Mouse (Mus musculus) urinary bladder, adult 18-20 months (tissue): ENCODE measurements around the gene Slc9c1.

Source experiments
- DNase-seq, 2 experiments: peaks; one replicate each; pipeline ENCODE4 v3.0.0; 2022; ENCODE audit warnings: low spot score in 2 of 2, mixed read lengths in 2 of 2

Slc9c1 gene

GRCm38 (mm10) chr16:45625342-45625741 is 90.2 kb downstream of the Slc9c1 start:
- no peak for DNase-seq

- DNase-seq, result no peak
These were observed 94.5 kb downstream of the Slc9c1 start for GRCm38 (mm10) chr16:45629497-45630105.

- no peak for DNase-seq
These were observed 95.3 kb downstream of the Slc9c1 start for GRCm38 (mm10) chr16:45630347-45630960.

- no peak for DNase-seq
These were observed 97.3 kb downstream of the Slc9c1 start for GRCm38 (mm10) chr16:45632420-45632819.

GRCm38 (mm10) chr16:45635826-45636225 is 100.7 kb downstream of the Slc9c1 start:
- no peak for DNase-seq

GRCm38 (mm10) chr16:45640070-45640762 is 105.1 kb downstream of the Slc9c1 start:
- no peak for DNase-seq

GRCm38 (mm10) chr16:45641301-45641700 is 106.2 kb downstream of the Slc9c1 start:
- no peak for DNase-seq

GRCm38 (mm10) chr16:45643944-45644343 is 108.8 kb downstream of the Slc9c1 start:
- no peak for DNase-seq

GRCm38 (mm10) chr16:45644380-45644779 is 109.3 kb downstream of the Slc9c1 start:
- DNase-seq, result no peak

- no peak for DNase-seq
These were observed 116.4 kb downstream of the Slc9c1 start for GRCm38 (mm10) chr16:45651497-45651896.

GRCm38 (mm10) chr16:45653009-45653933 is 118.2 kb downstream of the Slc9c1 start:
- no peak for DNase-seq

GRCm38 (mm10) chr16:45653934-45654332 is 118.8 kb downstream of the Slc9c1 start, which contains the start of gene BC016579:
TSS of gene BC016579 (minus strand) at chr16:45654068.
- DNase-seq, result peak; percentile 43 to 44

GRCm38 (mm10) chr16:45654465-45654864 is 119.4 kb downstream of the Slc9c1 start:
- no peak for DNase-seq
